Mouse (Mus musculus) MEL (cell line): Measurements from ENCODE around the gene Rnf141. TPM values are rescaled to one million over a fixed set of nuclear protein-coding genes. Genes with fewer than 3 reads are reported as not detected.

Source experiments
- DNase-seq: peaks from one replicate; pipeline ENCODE4 v3.0.0; 2011; ENCODE audit warnings: low read depth, low spot score
- H3K27ac ChIP-seq: 2 replicates; pipeline ENCODE4 v1.5.1; 2012; ENCODE audit warnings: low read depth, mild to moderate bottlenecking, control low read depth, low read length, moderate library complexity; ENCODE audit not compliant: control insufficient read depth
- H3K27me3 ChIP-seq, 2 experiments: fragments of 150-350 bp in 1 of 2; sonication (generic) in 1 of 2; 2 replicates each; pipeline ENCODE4 v1.6.1; 2012; ENCODE audit warnings: low read length in 2 of 2, mild to moderate bottlenecking in 2 of 2, improper control_type of control experiment in 1 of 2, moderate library complexity in 1 of 2; ENCODE audit not compliant: insufficient read depth in 2 of 2, control insufficient read depth in 1 of 2
- H3K36me3 ChIP-seq, 2 experiments: 2 replicates each; pipeline ENCODE4 v1.6.1; 2012 to 2014; ENCODE audit warnings: low read length in 2 of 2, improper control_type of control experiment in 1 of 2, inconsistent platforms in 1 of 2, mild to moderate bottlenecking in 1 of 2; ENCODE audit not compliant: insufficient read depth in 2 of 2, control insufficient read depth in 1 of 2
- H3K4me1 ChIP-seq, 2 experiments: fragments of 150-350 bp in 1 of 2; sonication (generic) in 1 of 2; 2 replicates each; pipeline ENCODE4 v1.6.1; 2012; ENCODE audit warnings: low read length in 2 of 2, improper control_type of control experiment in 1 of 2, mild to moderate bottlenecking in 1 of 2; ENCODE audit not compliant: insufficient read depth in 2 of 2, control insufficient read depth in 1 of 2
- H3K4me3 ChIP-seq, 2 experiments: fragments of 150-350 bp in 1 of 2; sonication (generic) in 1 of 2; 2 replicates each; pipeline ENCODE4 v1.5.1; 2012; ENCODE audit warnings: low read depth in 2 of 2, low read length in 2 of 2, mild to moderate bottlenecking in 2 of 2, moderate library complexity in 2 of 2, control low read depth in 1 of 2, improper control_type of control experiment in 1 of 2; ENCODE audit not compliant: control insufficient read depth in 1 of 2, insufficient read depth in 1 of 2
- H3K79me2 ChIP-seq: 2 replicates; pipeline ENCODE4 v1.6.1; 2012; ENCODE audit warnings: mild to moderate bottlenecking, low read length, moderate library complexity; ENCODE audit not compliant: control insufficient read depth, poor library complexity, insufficient read depth
- H3K9ac ChIP-seq: 2 replicates; pipeline ENCODE4 v1.6.1; 2012; ENCODE audit warnings: low read depth, mild to moderate bottlenecking, control low read depth, low read length, moderate library complexity; ENCODE audit not compliant: control insufficient read depth, poor library complexity, severe bottlenecking
- H3K9me3 ChIP-seq: fragments of 150-350 bp; sonication (generic); replicated peaks from 2 replicates; pipeline ENCODE4 v1.6.1; 2012; ENCODE audit warnings: mild to moderate bottlenecking, low read length, improper control_type of control experiment, moderate library complexity; ENCODE audit not compliant: insufficient read depth
- BHLHE40 ChIP-seq: IDR thresholded peaks from 2 replicates; pipeline ENCODE4 v1.6.1; 2012; ENCODE audit warnings: low read depth, mild to moderate bottlenecking, inconsistent platforms, low read length, improper control_type of control experiment, borderline replicate concordance
- CHD1 ChIP-seq: IDR thresholded peaks from 2 replicates; pipeline ENCODE4 v1.6.1; 2012; ENCODE audit warnings: low read depth, mild to moderate bottlenecking, inconsistent platforms, low read length, improper control_type of control experiment
- ETS1 ChIP-seq: IDR thresholded peaks from 2 replicates; pipeline ENCODE4 v1.6.1; 2012; ENCODE audit warnings: low read depth, mild to moderate bottlenecking, inconsistent platforms, low read length, improper control_type of control experiment, moderate library complexity
- HCFC1 ChIP-seq: IDR thresholded peaks from 2 replicates; pipeline ENCODE4 v1.6.1; 2012; ENCODE audit warnings: low read depth, mild to moderate bottlenecking, inconsistent platforms, low read length, improper control_type of control experiment, moderate library complexity
- JUND ChIP-seq: IDR thresholded peaks from 2 replicates; pipeline ENCODE4 v1.6.1; 2011; ENCODE audit warnings: low read depth, mild to moderate bottlenecking, improper control_type of control experiment, low read length
- MAFK ChIP-seq: IDR thresholded peaks from 2 replicates; pipeline ENCODE4 v1.6.1; 2011; ENCODE audit warnings: low read depth, mild to moderate bottlenecking, low read length, improper control_type of control experiment, borderline replicate concordance
- MEF2A ChIP-seq: IDR thresholded peaks from 2 replicates; pipeline ENCODE4 v1.6.1; 2014; ENCODE audit warnings: low read depth, mild to moderate bottlenecking, inconsistent platforms, low read length, improper control_type of control experiment; ENCODE audit not compliant: poor library complexity, insufficient replicate concordance, severe bottlenecking; ENCODE audit errors: extremely low read depth
- MYB ChIP-seq: IDR thresholded peaks from 2 replicates; pipeline ENCODE4 v1.6.1; 2011; ENCODE audit warnings: mild to moderate bottlenecking, low read depth, low read length, improper control_type of control experiment
- MYC ChIP-seq: IDR thresholded peaks from 2 replicates; pipeline ENCODE4 v1.6.1; 2011; ENCODE audit warnings: low read depth, mild to moderate bottlenecking, low read length, improper control_type of control experiment, moderate library complexity
- POLR2AphosphoS2 ChIP-seq: IDR thresholded peaks from 2 replicates; pipeline ENCODE4 v1.6.1; 2011; ENCODE audit warnings: low read length, improper control_type of control experiment
- TAL1 ChIP-seq: IDR thresholded peaks from 2 replicates; pipeline ENCODE4 v1.6.1; 2012; ENCODE audit warnings: mild to moderate bottlenecking, inconsistent platforms, low read length, moderate library complexity, mixed read lengths
- ZMIZ1 ChIP-seq: IDR thresholded peaks from 2 replicates; pipeline ENCODE4 v1.6.1; 2012; ENCODE audit warnings: low read depth, mild to moderate bottlenecking, inconsistent platforms, low read length, improper control_type of control experiment, moderate library complexity
- polyA plus RNA-seq, 2 experiments: library from polyadenylated mRNA; stranded (reverse) in 1 of 2; unstranded in 1 of 2; fragments of >175 nt in 1 of 2; fragments of >200 nt in 1 of 2; gene quantifications; 2 replicates each; pipeline versions ENCODE4 v1.2.1 to v1.2.4; 2012; ENCODE audit warnings: low replicate concordance in 2 of 2, low read depth in 1 of 2; ENCODE audit not compliant: insufficient read length in 2 of 2, insufficient read depth in 1 of 2, missing spikeins in 1 of 2
- total RNA-seq: library from RNA; depleted of rRNA; stranded (reverse); fragments of 300-350 nt; gene quantifications from 2 replicates; pipeline ENCODE4 v1.2.3, GENCODE M21; 2012

Rnf141 gene
- total and polyA plus RNA-seq, 3 experiments, result 18.8 to 19.7 TPM; not detected in 1

- Histone ChIP-seq H3K36me3 (peaks cover 1 to 8% of the 10 kb centered on the region in 2 experiments; a peak in 3 of 4 replicates), H3K27ac (no peak overlapping the region), H3K79me2 (no peaks in the 10 kb centered on the region), H3K4me1 (peaks cover 0 to 8% of the 10 kb centered on the region in 2 experiments; a peak in 3 of 4 replicates), H3K9ac (no peak overlapping the region), H3K4me3 (no peak overlapping the region), H3K9me3 (no peaks in the 10 kb centered on the region), H3K27me3 (no peaks in the 10 kb centered on the region)
- TF ChIP-seq ZMIZ1, result no peak
- no peak for TF ChIP-seq MYB
- no peak for DNase-seq
Observed at GRCm38 (mm10) chr7:110787310-110787709, 56.9 kb downstream of the Rnf141 start.

- Histone ChIP-seq H3K36me3 (peaks cover 1 to 22% of the 10 kb centered on the region in 2 experiments; a peak in 3 of 4 replicates), H3K4me3 (no peak overlapping the region), H3K27me3 (no peaks in the 10 kb centered on the region), H3K4me1 (peaks cover 13 to 24% of the 10 kb centered on the region in 2 experiments), H3K9me3 (no peaks in the 10 kb centered on the region), H3K79me2 (no peaks in the 10 kb centered on the region), H3K27ac (no peak overlapping the region), H3K9ac (no peak overlapping the region)
- TF ChIP-seq MYC (no peak), ETS1 (no peak)
- no peak for DNase-seq
Observed at GRCm38 (mm10) chr7:110785741-110786146, 58.5 kb downstream of the Rnf141 start.

- Histone ChIP-seq H3K36me3 (peaks cover 0 to 25% of the 10 kb centered on the region in 2 experiments; a peak in 3 of 4 replicates), H3K9me3 (no peaks in the 10 kb centered on the region), H3K27ac (no peak overlapping the region), H3K27me3 (no peaks in the 10 kb centered on the region), H3K4me3 (no peak overlapping the region), H3K9ac (no peak overlapping the region), H3K79me2 (no peaks in the 10 kb centered on the region), H3K4me1 (peaks cover 13 to 27% of the 10 kb centered on the region in 2 experiments)
- TF ChIP-seq MYC, result no peak
- no peak for TF ChIP-seq MEF2A
- TF ChIP-seq BHLHE40, result no peak
- no peak for TF ChIP-seq TAL1
- TF ChIP-seq MAFK, result no peak
- TF ChIP-seq CHD1, result no peak
- no peak for TF ChIP-seq HCFC1
- TF ChIP-seq POLR2AphosphoS2, result no peak
- no peak for TF ChIP-seq JUND
- no peak for DNase-seq
Observed at GRCm38 (mm10) chr7:110784965-110785364, 59.3 kb downstream of the Rnf141 start.
